Mouse (Mus musculus) mesoderm, embryonic 11.5 days (tissue): Measurements from ENCODE around the gene A330070K13Rik.

Source experiments
- DNase-seq: peaks from one replicate; pipeline ENCODE4 v3.0.0-alpha.2; 2012; ENCODE audit warnings: low read depth, low spot score

Gene A330070K13Rik

GRCm38 (mm10) chr5:130384222-130384912 lies at the start of gene A330070K13Rik:
Gene A330070K13Rik, minus strand, starts transcription at chr5:130384631.
- no peak for DNase-seq

- no peak for DNase-seq
Observed at GRCm38 (mm10) chr5:130411516-130411915, 27.1 kb upstream of the A330070K13Rik start.

GRCm38 (mm10) chr5:130409706-130410105 lies 25.3 kb upstream of the A330070K13Rik start:
- DNase-seq: no peak

- DNase-seq: peak; percentile 63
Observed at GRCm38 (mm10) chr5:130405201-130405600, 20.8 kb upstream of the A330070K13Rik start.

GRCm38 (mm10) chr5:130400136-130400917 lies 15.9 kb upstream of the A330070K13Rik start:
- DNase-seq: no peak

GRCm38 (mm10) chr5:130395142-130395541 lies 10.7 kb upstream of the A330070K13Rik start:
- no peak for DNase-seq

GRCm38 (mm10) chr5:130394386-130394785 lies 10.0 kb upstream of the A330070K13Rik start:
- no peak for DNase-seq

- DNase-seq: no peak
Observed at GRCm38 (mm10) chr5:130393618-130394355, 9.4 kb upstream of the A330070K13Rik start.

- DNase-seq: peak; percentile 42
Observed at GRCm38 (mm10) chr5:130386418-130386817, 2.0 kb upstream of the A330070K13Rik start.

- no peak for DNase-seq
Observed at GRCm38 (mm10) chr5:130375411-130375810, 9.0 kb downstream of the A330070K13Rik start.

- no peak for DNase-seq
Observed at GRCm38 (mm10) chr5:130369237-130369636, 15.2 kb downstream of the A330070K13Rik start, which contains the start of gene Caln1. Gene Caln1, plus strand, starts transcription at chr5:130369455.

GRCm38 (mm10) chr5:130368236-130368635 lies 16.2 kb downstream of the A330070K13Rik start:
- DNase-seq: no peak

- DNase-seq: peak; percentile 57
Observed at GRCm38 (mm10) chr5:130363773-130364172, 20.7 kb downstream of the A330070K13Rik start.

- DNase-seq: no peak
Observed at GRCm38 (mm10) chr5:130363111-130363510, 21.3 kb downstream of the A330070K13Rik start.

GRCm38 (mm10) chr5:130355223-130355622 lies 29.2 kb downstream of the A330070K13Rik start:
- DNase-seq: no peak

- no peak for DNase-seq
Observed at GRCm38 (mm10) chr5:130345871-130346270, 38.6 kb downstream of the A330070K13Rik start.

GRCm38 (mm10) chr5:130344999-130345398 lies 39.4 kb downstream of the A330070K13Rik start:
- no peak for DNase-seq

- no peak for DNase-seq
Observed at GRCm38 (mm10) chr5:130340656-130341055, 43.8 kb downstream of the A330070K13Rik start.

GRCm38 (mm10) chr5:130335462-130335861 lies 49.0 kb downstream of the A330070K13Rik start:
- no peak for DNase-seq

- DNase-seq: no peak
Observed at GRCm38 (mm10) chr5:130333971-130334370, 50.5 kb downstream of the A330070K13Rik start.

GRCm38 (mm10) chr5:130333566-130333965 lies 50.9 kb downstream of the A330070K13Rik start:
- DNase-seq: no peak

- no peak for DNase-seq
Observed at GRCm38 (mm10) chr5:130331206-130331605, 53.2 kb downstream of the A330070K13Rik start.
